Mouse (Mus musculus) frontal cortex, postnatal 14 days (tissue): ENCODE data around the gene Adgrb3.
"Not testable (repeated sequence)": the region's sequence is repeated elsewhere in the genome, so short reads cannot be mapped to it uniquely, and the experiment has no call there.

Experiments
- DNase-seq, 2 experiments: peaks; one replicate each; pipeline ENCODE4 v3.0.0; 2022; ENCODE audit warnings: low spot score in 2 of 2

Gene Adgrb3

GRCm38 (mm10) chr1:25526976-25527375 is 302.5 kb downstream of the Adgrb3 start:
- no peak for DNase-seq

GRCm38 (mm10) chr1:25510321-25511055 is 319.0 kb downstream of the Adgrb3 start:
- no peak for DNase-seq

- peak; percentile 46 to 50 for DNase-seq
Measured at GRCm38 (mm10) chr1:25504313-25504712, 325.2 kb downstream of the Adgrb3 start.

GRCm38 (mm10) chr1:25503524-25503923 is 326.0 kb downstream of the Adgrb3 start:
- no peak for DNase-seq

GRCm38 (mm10) chr1:25495202-25495914 is 334.1 kb downstream of the Adgrb3 start:
- no peak for DNase-seq

- DNase-seq = no peak
Measured at GRCm38 (mm10) chr1:25491503-25491902, 338.0 kb downstream of the Adgrb3 start.

- DNase-seq = no peak
Measured at GRCm38 (mm10) chr1:25490174-25490573, 339.3 kb downstream of the Adgrb3 start.

- no peak for DNase-seq
Measured at GRCm38 (mm10) chr1:25475699-25476098, 353.8 kb downstream of the Adgrb3 start.

GRCm38 (mm10) chr1:25474469-25474868 is 355.0 kb downstream of the Adgrb3 start:
- DNase-seq = peak in 1 of 2 experiments; percentile 13

GRCm38 (mm10) chr1:25471612-25472011 is 357.9 kb downstream of the Adgrb3 start:
- not testable (repeated sequence) for DNase-seq

GRCm38 (mm10) chr1:25462612-25463011 is 366.9 kb downstream of the Adgrb3 start:
- DNase-seq = no peak

GRCm38 (mm10) chr1:25435506-25435905 is 394.0 kb downstream of the Adgrb3 start:
- DNase-seq = no peak

GRCm38 (mm10) chr1:25430219-25430862 is 399.2 kb downstream of the Adgrb3 start:
- DNase-seq = no peak

- DNase-seq = no peak
Measured at GRCm38 (mm10) chr1:25420701-25421100, 408.8 kb downstream of the Adgrb3 start.

- no peak for DNase-seq
Measured at GRCm38 (mm10) chr1:25419378-25419777, 410.1 kb downstream of the Adgrb3 start.

- DNase-seq = no peak
Measured at GRCm38 (mm10) chr1:25415084-25415483, 414.4 kb downstream of the Adgrb3 start.

GRCm38 (mm10) chr1:25364186-25364585 is 465.3 kb downstream of the Adgrb3 start:
- DNase-seq = no peak

- DNase-seq = no peak
Measured at GRCm38 (mm10) chr1:25358554-25358953, 471.0 kb downstream of the Adgrb3 start.

- no peak for DNase-seq
Measured at GRCm38 (mm10) chr1:25355486-25355885, 474.0 kb downstream of the Adgrb3 start.

- DNase-seq = no peak
Measured at GRCm38 (mm10) chr1:25344876-25345275, 484.6 kb downstream of the Adgrb3 start.

- no peak for DNase-seq
Measured at GRCm38 (mm10) chr1:25325406-25325805, 504.1 kb downstream of the Adgrb3 start.

- DNase-seq = no peak
Measured at GRCm38 (mm10) chr1:25317142-25317541, 512.4 kb downstream of the Adgrb3 start.

- DNase-seq = no peak
Measured at GRCm38 (mm10) chr1:25312344-25312743, 517.2 kb downstream of the Adgrb3 start.
